Mouse (Mus musculus) midbrain, embryonic 14.5 days (tissue): Measurements from ENCODE around the gene Atxn2l. TPM values are rescaled to one million over a fixed set of nuclear protein-coding genes. Genes with fewer than 3 reads are reported as not detected.

Experiments
- ATAC-seq: fragments of 200-750 bp; cut with Nextera tagmentation; 2 replicates; pipeline ENCODE4 v1.8.0; 2017; ENCODE audit warnings: moderate number of reproducible peaks, moderate library complexity; ENCODE audit not compliant: low FRiP score, low TSS enrichment
- DNase-seq: peaks from one replicate; pipeline ENCODE4 v3.0.0-alpha.2; 2015
- H3K27ac ChIP-seq: fragments of 300-500 bp; sonication (generic); replicated peaks from 2 replicates; pipeline ENCODE4 v1.5.1; 2014; ENCODE audit warnings: mild to moderate bottlenecking, low read depth, low read length, moderate library complexity
- H3K27me3 ChIP-seq: fragments of 300-500 bp; sonication (generic); 2 replicates; pipeline ENCODE4 v1.6.1; 2014; ENCODE audit warnings: low read length, control low read depth, mixed read lengths; ENCODE audit not compliant: control insufficient read depth, insufficient read depth
- H3K36me3 ChIP-seq: fragments of 300-500 bp; sonication (generic); 2 replicates; pipeline ENCODE4 v1.6.1; 2014; ENCODE audit warnings: low read length, control low read depth; ENCODE audit not compliant: control insufficient read depth, insufficient read depth
- H3K4me1 ChIP-seq: fragments of 300-500 bp; sonication (generic); 2 replicates; pipeline ENCODE4 v1.6.1; 2014; ENCODE audit warnings: mild to moderate bottlenecking, antibody characterized with exemption, low read length, control low read depth; ENCODE audit not compliant: control insufficient read depth, insufficient read depth
- H3K4me2 ChIP-seq: fragments of 300-500 bp; sonication (generic); 2 replicates; pipeline ENCODE4 v1.6.1; 2014; ENCODE audit warnings: mild to moderate bottlenecking, low read length, moderate library complexity
- H3K4me3 ChIP-seq: fragments of 300-500 bp; sonication (generic); replicated peaks from 2 replicates; pipeline ENCODE4 v1.5.1; 2014; ENCODE audit warnings: low read depth, low read length
- H3K9ac ChIP-seq: fragments of 300-500 bp; sonication (generic); replicated peaks from 2 replicates; pipeline ENCODE4 v1.6.1; 2014; ENCODE audit warnings: mild to moderate bottlenecking, low read length, moderate library complexity
- H3K9me3 ChIP-seq: fragments of 300-500 bp; sonication (generic); 2 replicates; pipeline ENCODE4 v1.6.1; 2016; ENCODE audit warnings: low read length, control low read depth, mixed read lengths; ENCODE audit not compliant: control insufficient read depth
- WGBS: fragments of 180-500 bp; shearing (Covaris S2); extraction: QIAGEN DNeasy Blood & Tissue Kit; methylation state at CpG from one replicate; pipeline ENCODE4 v1.1.7; 2014; 5-methylcytosine and 5-hydroxymethylcytosine counted together
- polyA plus RNA-seq: library from polyadenylated mRNA; unstranded; fragments of >200 nt; fragmentation: Nextera tagmentation; extraction: Ambion mirVana; gene quantifications from 2 replicates; pipeline ENCODE4 v1.2.1, GENCODE M21; 2014

The Atxn2l gene
- polyA plus RNA-seq, 1 experiment from 2014 or later = 73.2 TPM

DNA sequence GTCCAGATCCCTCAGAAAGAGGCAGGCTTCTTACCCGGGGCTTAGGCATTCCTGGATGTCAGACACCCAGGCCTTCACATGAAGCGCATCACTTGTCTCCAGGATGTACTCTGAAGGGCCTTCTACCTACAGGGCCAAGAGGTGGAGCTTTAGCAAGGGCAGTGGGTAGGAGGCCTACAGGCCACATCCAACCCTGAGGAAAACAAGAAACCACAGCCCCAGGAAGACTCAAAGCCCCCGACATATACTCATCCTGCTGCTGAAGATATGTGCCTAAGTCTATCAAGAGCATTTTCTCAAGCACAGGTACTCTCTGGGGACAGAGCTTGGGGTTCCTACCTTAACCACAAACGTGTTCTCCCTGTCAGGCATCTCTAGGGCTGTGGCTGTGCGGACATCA is 31.9 kb downstream of the Atxn2l start:
- ATAC-seq = no peak
- no peak overlapping the region for H3K4me3 ChIP-seq
- WGBS = over 99% methylated on average over 5 of the region's 5 CpGs
- H3K27me3 ChIP-seq = no peaks in the 10 kb centered on the region
- no peak overlapping the region for H3K9ac ChIP-seq
- no peak overlapping the region for H3K4me2 ChIP-seq
- H3K9me3 ChIP-seq = no peaks in the 10 kb centered on the region
- H3K4me1 ChIP-seq = peaks cover 15% of the 10 kb centered on the region
- H3K36me3 ChIP-seq = peaks cover 64% of the 10 kb centered on the region
- DNase-seq = no peak
- no peak overlapping the region for H3K27ac ChIP-seq

GRCm38 (mm10) chr7:126470077-126470476 is 33.2 kb downstream of the Atxn2l start:
- Histone ChIP-seq H3K4me2 (no peak overlapping the region), H3K9ac (no peak overlapping the region), H3K4me3 (no peak overlapping the region), H3K36me3 (peaks cover 67% of the 10 kb centered on the region), H3K4me1 (peaks cover 10% of the 10 kb centered on the region), H3K27ac (no peak overlapping the region), H3K27me3 (no peaks in the 10 kb centered on the region), H3K9me3 (no peaks in the 10 kb centered on the region)
- 90% methylated on average over 6 of the region's 6 CpGs for WGBS
- DNase-seq = no peak
- no peak for ATAC-seq

DNA sequence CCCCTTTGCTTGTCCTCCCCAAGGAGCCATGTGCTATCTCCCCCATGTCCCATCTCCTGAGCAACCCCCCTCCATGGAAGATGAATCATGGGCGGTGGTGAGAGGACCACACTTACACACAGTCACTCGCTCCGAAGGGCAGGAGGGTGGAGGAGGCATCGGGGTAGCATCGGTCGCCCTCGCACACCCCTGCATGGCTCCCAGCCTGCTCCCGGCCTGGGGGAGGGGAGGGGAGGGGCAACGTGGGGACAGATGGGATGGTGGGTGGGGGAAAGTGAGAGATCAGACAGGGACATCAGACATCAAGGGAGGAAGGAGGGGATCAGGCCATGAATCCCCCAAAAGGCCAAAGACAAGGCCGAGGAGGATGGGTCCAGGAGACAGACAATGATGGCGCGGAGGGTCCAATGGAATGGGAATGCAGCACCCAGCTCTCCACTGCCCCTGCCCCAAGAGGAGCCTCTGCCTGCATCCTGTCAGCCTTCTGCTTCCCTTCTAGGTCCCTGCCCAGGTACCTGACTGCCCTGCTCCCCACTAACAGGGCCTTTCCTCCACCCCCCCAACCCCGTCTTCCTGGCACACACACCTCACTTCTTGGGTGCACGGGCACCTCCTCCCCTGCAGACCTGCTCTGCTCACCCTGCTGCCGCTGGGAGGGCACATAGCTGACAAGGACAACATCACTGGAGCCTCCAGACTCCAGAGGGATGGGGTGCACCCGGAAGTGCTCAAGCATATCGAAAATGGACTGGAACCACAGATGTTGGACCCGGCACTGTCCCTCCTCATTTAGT is 35.2 kb downstream of the Atxn2l start:
- DNase-seq (no peak), ATAC-seq (no peak)
- Histone ChIP-seq H3K27ac (no peak overlapping the region), H3K4me1 (no peaks in the 10 kb centered on the region), H3K36me3 (peaks cover 67% of the 10 kb centered on the region), H3K4me3 (no peak overlapping the region), H3K4me2 (no peak overlapping the region), H3K27me3 (no peaks in the 10 kb centered on the region), H3K9ac (no peak overlapping the region), H3K9me3 (no peaks in the 10 kb centered on the region)
- WGBS = 91% methylated on average over 15 of the region's 18 CpGs

GRCm38 (mm10) chr7:126467271-126467670 is 36.0 kb downstream of the Atxn2l start:
- no peak overlapping the region for H3K4me3 ChIP-seq
- H3K4me2 ChIP-seq = no peak overlapping the region
- H3K4me1 ChIP-seq = no peaks in the 10 kb centered on the region
- peaks cover 62% of the 10 kb centered on the region for H3K36me3 ChIP-seq
- H3K9me3 ChIP-seq = no peaks in the 10 kb centered on the region
- ATAC-seq = peak; percentile 46; the same call in 1 of the 2 replicates
- no peak overlapping the region for H3K27ac ChIP-seq
- no peak overlapping the region for H3K9ac ChIP-seq
- H3K27me3 ChIP-seq = no peaks in the 10 kb centered on the region
- peak; percentile 44 for DNase-seq
- 64% methylated on average over 5 of the region's 5 CpGs for WGBS

GRCm38 (mm10) chr7:126466707-126467106 is 36.5 kb downstream of the Atxn2l start:
- ATAC-seq (no peak), DNase-seq (no peak)
- Histone ChIP-seq H3K4me1 (no peaks in the 10 kb centered on the region), H3K27ac (no peak overlapping the region), H3K36me3 (peaks cover 56% of the 10 kb centered on the region), H3K4me3 (no peak overlapping the region), H3K9me3 (no peaks in the 10 kb centered on the region), H3K9ac (no peak overlapping the region), H3K27me3 (no peaks in the 10 kb centered on the region), H3K4me2 (no peak overlapping the region)
- WGBS = 93% methylated on average over 5 of the region's 5 CpGs

- Histone ChIP-seq H3K4me2 (no peak overlapping the region), H3K4me1 (no peaks in the 10 kb centered on the region), H3K36me3 (peaks cover 50% of the 10 kb centered on the region), H3K9me3 (no peaks in the 10 kb centered on the region), H3K4me3 (no peak overlapping the region), H3K27me3 (no peaks in the 10 kb centered on the region), H3K27ac (no peak overlapping the region), H3K9ac (no peak overlapping the region)
- ATAC-seq (no peak), DNase-seq (no peak)
- 80% methylated on average over 9 of the region's 9 CpGs for WGBS
These were observed 37.1 kb downstream of the Atxn2l start for GRCm38 (mm10) chr7:126466116-126466515.

GRCm38 (mm10) chr7:126465246-126466030 is 37.8 kb downstream of the Atxn2l start:
- no peaks in the 10 kb centered on the region for H3K4me1 ChIP-seq
- 61% methylated on average over 7 of the region's 7 CpGs for WGBS
- peaks cover 44% of the 10 kb centered on the region for H3K36me3 ChIP-seq
- no peak overlapping the region for H3K27ac ChIP-seq
- ATAC-seq (no peak), DNase-seq (no peak)
- H3K27me3 ChIP-seq = no peaks in the 10 kb centered on the region
- no peak overlapping the region for H3K4me3 ChIP-seq
- H3K4me2 ChIP-seq = no peak overlapping the region
- H3K9ac ChIP-seq = no peak overlapping the region
- H3K9me3 ChIP-seq = no peaks in the 10 kb centered on the region

DNA sequence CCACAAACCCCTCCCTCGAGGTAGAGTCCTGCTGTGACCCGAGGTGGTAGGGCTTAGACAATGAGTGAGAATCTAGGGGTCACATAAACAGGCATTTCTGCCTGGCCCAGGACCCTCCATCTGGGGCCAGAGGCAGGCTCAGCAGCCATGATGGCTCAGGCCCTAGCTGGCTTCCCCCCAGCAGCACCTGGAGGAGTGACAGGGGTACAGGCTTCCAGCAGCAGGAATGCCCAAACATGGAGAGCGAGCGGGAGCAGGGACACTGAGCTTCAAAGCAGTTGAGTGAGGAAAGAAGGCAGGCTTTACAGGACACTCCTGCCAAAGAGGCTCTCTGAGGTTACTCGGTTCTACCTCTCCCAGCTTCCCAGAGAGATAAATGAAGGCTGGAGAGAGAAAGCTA is 38.4 kb downstream of the Atxn2l start:
- Histone ChIP-seq H3K9ac (no peak overlapping the region), H3K9me3 (no peaks in the 10 kb centered on the region), H3K4me2 (no peak overlapping the region), H3K4me1 (no peaks in the 10 kb centered on the region), H3K4me3 (no peak overlapping the region), H3K27ac (no peak overlapping the region), H3K36me3 (peaks cover 38% of the 10 kb centered on the region), H3K27me3 (no peaks in the 10 kb centered on the region)
- 46% methylated on average over 5 of the region's 5 CpGs for WGBS
- no peak for DNase-seq
- no peak for ATAC-seq
